Mouse (Mus musculus): ENCODE results near the gene Rora.

DNA sequence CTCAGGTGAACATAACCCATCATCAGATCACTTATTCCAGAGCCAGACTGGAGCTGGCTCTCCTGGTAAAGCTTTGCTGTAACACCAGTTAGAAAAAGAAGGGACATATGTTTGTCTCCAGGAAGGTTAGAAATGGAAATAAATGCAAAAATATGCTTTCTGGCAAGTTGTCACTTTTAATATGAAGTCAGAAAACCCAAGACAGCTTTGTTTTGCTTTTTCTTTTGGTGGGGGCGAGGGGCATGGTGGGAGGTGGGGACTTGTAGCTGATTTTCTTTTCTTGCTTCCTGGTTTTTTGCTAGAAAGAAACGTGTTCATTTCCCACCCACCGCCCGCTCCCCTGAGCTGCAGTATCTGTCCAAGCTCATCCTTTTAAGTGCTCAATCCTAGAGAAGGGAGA, 212.7 kb downstream of the Rora start:
- TF ChIP-seq POLR2AphosphoS2 (IDR thresholded peaks at IDR 0.05; ENCODE audit: insufficient read length, low read depth) (no peak), POLR2A (IDR thresholded peaks at IDR 0.05; ENCODE audit: insufficient read length, low read depth) (no peak), MYOG (IDR thresholded peaks at IDR 0.05; ENCODE audit: control insufficient read depth in 1 of 3, insufficient read depth in 1 of 3, insufficient read length in 2 of 3, low read depth in 2 of 3) (no peak), MAX (IDR thresholded peaks at IDR 0.05; ENCODE audit: low read depth) (no peak), TCF12 (IDR thresholded peaks at IDR 0.05; ENCODE audit: insufficient read depth, poor library complexity, severe bottlenecking) (no peak), USF1 (IDR thresholded peaks at IDR 0.05; ENCODE audit: low read depth) (no peak), CEBPB (IDR thresholded peaks at IDR 0.05; ENCODE audit: insufficient read depth, poor library complexity, severe bottlenecking) (no peak), E2F4 (IDR thresholded peaks at IDR 0.05; ENCODE audit: insufficient read depth) (no peak), REST (IDR thresholded peaks at IDR 0.05; ENCODE audit: insufficient read depth, insufficient read length) (no peak), MYOD1 (IDR thresholded peaks at IDR 0.05; ENCODE audit: control insufficient read depth in 1 of 3, insufficient read length in 2 of 3, low read depth in 2 of 3) (no peak), SRF (IDR thresholded peaks at IDR 0.05; ENCODE audit: control insufficient read depth, insufficient read length, low read depth) (no peak)
